Mouse (Mus musculus) MEL (cell line): ENCODE results near the gene Rsph6a. TPM values are rescaled to one million over a fixed set of nuclear protein-coding genes. Genes with fewer than 3 reads are reported as not detected.
A peak's percentile ranks its signal among the peaks of the same experiment; 100 is the strongest.

Source experiments
- DNase-seq: peaks from one replicate; pipeline ENCODE4 v3.0.0; 2011; ENCODE audit warnings: low read depth, low spot score
- H3K27ac ChIP-seq: 2 replicates; pipeline ENCODE4 v1.5.1; 2012; ENCODE audit warnings: low read depth, mild to moderate bottlenecking, control low read depth, low read length, moderate library complexity; ENCODE audit not compliant: control insufficient read depth
- H3K27me3 ChIP-seq, 2 experiments: fragments of 150-350 bp in 1 of 2; sonication (generic) in 1 of 2; 2 replicates each; pipeline ENCODE4 v1.6.1; 2012; ENCODE audit warnings: low read length in 2 of 2, mild to moderate bottlenecking in 2 of 2, improper control_type of control experiment in 1 of 2, moderate library complexity in 1 of 2; ENCODE audit not compliant: insufficient read depth in 2 of 2, control insufficient read depth in 1 of 2
- H3K36me3 ChIP-seq, 2 experiments: 2 replicates each; pipeline ENCODE4 v1.6.1; 2012 to 2014; ENCODE audit warnings: low read length in 2 of 2, improper control_type of control experiment in 1 of 2, inconsistent platforms in 1 of 2, mild to moderate bottlenecking in 1 of 2; ENCODE audit not compliant: insufficient read depth in 2 of 2, control insufficient read depth in 1 of 2
- H3K4me1 ChIP-seq, 2 experiments: fragments of 150-350 bp in 1 of 2; sonication (generic) in 1 of 2; 2 replicates each; pipeline ENCODE4 v1.6.1; 2012; ENCODE audit warnings: low read length in 2 of 2, improper control_type of control experiment in 1 of 2, mild to moderate bottlenecking in 1 of 2; ENCODE audit not compliant: insufficient read depth in 2 of 2, control insufficient read depth in 1 of 2
- H3K4me3 ChIP-seq, 2 experiments: fragments of 150-350 bp in 1 of 2; sonication (generic) in 1 of 2; 2 replicates each; pipeline ENCODE4 v1.5.1; 2012; ENCODE audit warnings: low read depth in 2 of 2, low read length in 2 of 2, mild to moderate bottlenecking in 2 of 2, moderate library complexity in 2 of 2, control low read depth in 1 of 2, improper control_type of control experiment in 1 of 2; ENCODE audit not compliant: control insufficient read depth in 1 of 2, insufficient read depth in 1 of 2
- H3K79me2 ChIP-seq: 2 replicates; pipeline ENCODE4 v1.6.1; 2012; ENCODE audit warnings: mild to moderate bottlenecking, low read length, moderate library complexity; ENCODE audit not compliant: control insufficient read depth, poor library complexity, insufficient read depth
- H3K9ac ChIP-seq: 2 replicates; pipeline ENCODE4 v1.6.1; 2012; ENCODE audit warnings: low read depth, mild to moderate bottlenecking, control low read depth, low read length, moderate library complexity; ENCODE audit not compliant: control insufficient read depth, poor library complexity, severe bottlenecking
- H3K9me3 ChIP-seq: fragments of 150-350 bp; sonication (generic); replicated peaks from 2 replicates; pipeline ENCODE4 v1.6.1; 2012; ENCODE audit warnings: mild to moderate bottlenecking, low read length, improper control_type of control experiment, moderate library complexity; ENCODE audit not compliant: insufficient read depth
- BHLHE40 ChIP-seq: IDR thresholded peaks from 2 replicates; pipeline ENCODE4 v1.6.1; 2012; ENCODE audit warnings: low read depth, mild to moderate bottlenecking, inconsistent platforms, low read length, improper control_type of control experiment, borderline replicate concordance
- CHD1 ChIP-seq: IDR thresholded peaks from 2 replicates; pipeline ENCODE4 v1.6.1; 2012; ENCODE audit warnings: low read depth, mild to moderate bottlenecking, inconsistent platforms, low read length, improper control_type of control experiment
- CHD2 ChIP-seq: IDR thresholded peaks from 2 replicates; pipeline ENCODE4 v1.6.1; 2011; ENCODE audit warnings: low read length, improper control_type of control experiment
- CTCF ChIP-seq, 3 experiments: IDR thresholded peaks in 2 of 3; conservative IDR thresholded peaks in 1 of 3; 2 replicates each; pipeline ENCODE4 v1.5.1; 2011 to 2012; ENCODE audit warnings: low read length in 3 of 3, low read depth in 2 of 3, mild to moderate bottlenecking in 2 of 3, improper control_type of control experiment in 1 of 3, inconsistent platforms in 1 of 3, mixed read lengths in 1 of 3, moderate library complexity in 1 of 3; ENCODE audit not compliant: control insufficient read depth in 1 of 3, insufficient read depth in 1 of 3, poor library complexity in 1 of 3, severe bottlenecking in 1 of 3
- E2F4 ChIP-seq: IDR thresholded peaks from 2 replicates; pipeline ENCODE4 v1.6.1; 2011; ENCODE audit warnings: low read depth, low read length, improper control_type of control experiment, borderline replicate concordance
- ELF1 ChIP-seq: IDR thresholded peaks from 2 replicates; pipeline ENCODE4 v1.6.1; 2014; ENCODE audit warnings: low read depth, mild to moderate bottlenecking, inconsistent platforms, low read length, improper control_type of control experiment, moderate library complexity
- EP300 ChIP-seq, 2 experiments: IDR thresholded peaks; 2 replicates each; pipeline ENCODE4 v1.6.1; 2011; ENCODE audit warnings: improper control_type of control experiment in 2 of 2, low read length in 2 of 2, low read depth in 1 of 2, mild to moderate bottlenecking in 1 of 2
- ETS1 ChIP-seq: IDR thresholded peaks from 2 replicates; pipeline ENCODE4 v1.6.1; 2012; ENCODE audit warnings: low read depth, mild to moderate bottlenecking, inconsistent platforms, low read length, improper control_type of control experiment, moderate library complexity
- GABPA ChIP-seq: IDR thresholded peaks from 2 replicates; pipeline ENCODE4 v1.6.1; 2012; ENCODE audit warnings: low read depth, mild to moderate bottlenecking, inconsistent platforms, low read length, improper control_type of control experiment, moderate library complexity
- GATA1 ChIP-seq: IDR thresholded peaks from 2 replicates; pipeline ENCODE4 v1.6.1; 2011; ENCODE audit warnings: low read depth, low read length, improper control_type of control experiment
- HCFC1 ChIP-seq: IDR thresholded peaks from 2 replicates; pipeline ENCODE4 v1.6.1; 2012; ENCODE audit warnings: low read depth, mild to moderate bottlenecking, inconsistent platforms, low read length, improper control_type of control experiment, moderate library complexity
- JUND ChIP-seq: IDR thresholded peaks from 2 replicates; pipeline ENCODE4 v1.6.1; 2011; ENCODE audit warnings: low read depth, mild to moderate bottlenecking, improper control_type of control experiment, low read length
- KAT2A ChIP-seq: conservative IDR thresholded peaks from 2 replicates; pipeline ENCODE4 v1.6.1; 2012; ENCODE audit warnings: low read depth, low read length, improper control_type of control experiment, inconsistent platforms
- MAFK ChIP-seq: IDR thresholded peaks from 2 replicates; pipeline ENCODE4 v1.6.1; 2011; ENCODE audit warnings: low read depth, mild to moderate bottlenecking, low read length, improper control_type of control experiment, borderline replicate concordance
- MAX ChIP-seq: IDR thresholded peaks from 2 replicates; pipeline ENCODE4 v1.6.1; 2011; ENCODE audit warnings: low read length, improper control_type of control experiment
- MAZ ChIP-seq: IDR thresholded peaks from 2 replicates; pipeline ENCODE4 v1.6.1; 2012; ENCODE audit warnings: low read depth, mild to moderate bottlenecking, inconsistent platforms, low read length, improper control_type of control experiment
- MEF2A ChIP-seq: IDR thresholded peaks from 2 replicates; pipeline ENCODE4 v1.6.1; 2014; ENCODE audit warnings: low read depth, mild to moderate bottlenecking, inconsistent platforms, low read length, improper control_type of control experiment; ENCODE audit not compliant: poor library complexity, insufficient replicate concordance, severe bottlenecking; ENCODE audit errors: extremely low read depth
- MXI1 ChIP-seq: IDR thresholded peaks from 2 replicates; pipeline ENCODE4 v1.6.1; 2011; ENCODE audit warnings: mild to moderate bottlenecking, low read depth, low read length, improper control_type of control experiment
- MYB ChIP-seq: IDR thresholded peaks from 2 replicates; pipeline ENCODE4 v1.6.1; 2011; ENCODE audit warnings: mild to moderate bottlenecking, low read depth, low read length, improper control_type of control experiment
- MYC ChIP-seq: IDR thresholded peaks from 2 replicates; pipeline ENCODE4 v1.6.1; 2011; ENCODE audit warnings: low read depth, mild to moderate bottlenecking, low read length, improper control_type of control experiment, moderate library complexity
- NELFE ChIP-seq: IDR thresholded peaks from 2 replicates; pipeline ENCODE4 v1.6.1; 2011; ENCODE audit warnings: low read depth, low read length, improper control_type of control experiment
- POLR2A ChIP-seq, 2 experiments: IDR thresholded peaks; 2 replicates each; pipeline ENCODE4 v1.6.1; 2011 to 2012; ENCODE audit warnings: low read length in 2 of 2, mild to moderate bottlenecking in 2 of 2, control low read depth in 1 of 2, improper control_type of control experiment in 1 of 2, low read depth in 1 of 2, moderate library complexity in 1 of 2; ENCODE audit not compliant: control insufficient read depth in 1 of 2, insufficient read depth in 1 of 2, poor library complexity in 1 of 2
- POLR2AphosphoS2 ChIP-seq: IDR thresholded peaks from 2 replicates; pipeline ENCODE4 v1.6.1; 2011; ENCODE audit warnings: low read length, improper control_type of control experiment
- POLR2AphosphoS5 ChIP-seq: IDR thresholded peaks from 2 replicates; pipeline ENCODE4 v1.6.1; 2012; ENCODE audit warnings: low read depth, borderline replicate concordance, mild to moderate bottlenecking, inconsistent platforms, low read length, moderate library complexity, mixed read lengths
- RAD21 ChIP-seq: IDR thresholded peaks from 2 replicates; pipeline ENCODE4 v1.6.1; 2011; ENCODE audit warnings: mild to moderate bottlenecking, low read depth, low read length, improper control_type of control experiment
- RCOR1 ChIP-seq: IDR thresholded peaks from 2 replicates; pipeline ENCODE4 v1.6.1; 2012; ENCODE audit warnings: low read depth, mild to moderate bottlenecking, inconsistent platforms, low read length, improper control_type of control experiment
- SIN3A ChIP-seq: IDR thresholded peaks from 2 replicates; pipeline ENCODE4 v1.6.1; 2012; ENCODE audit warnings: low read length, improper control_type of control experiment, inconsistent platforms
- SMC3 ChIP-seq: IDR thresholded peaks from 2 replicates; pipeline ENCODE4 v1.6.1; 2011; ENCODE audit warnings: low read depth, low read length, improper control_type of control experiment
- TAL1 ChIP-seq: IDR thresholded peaks from 2 replicates; pipeline ENCODE4 v1.6.1; 2012; ENCODE audit warnings: mild to moderate bottlenecking, inconsistent platforms, low read length, moderate library complexity, mixed read lengths
- TCF12 ChIP-seq: IDR thresholded peaks from 2 replicates; pipeline ENCODE4 v1.6.1; 2014; ENCODE audit warnings: low read depth, mild to moderate bottlenecking, inconsistent platforms, low read length, improper control_type of control experiment, moderate library complexity
- UBTF ChIP-seq: IDR thresholded peaks from 2 replicates; pipeline ENCODE4 v1.6.1; 2012; ENCODE audit warnings: low read depth, mild to moderate bottlenecking, inconsistent platforms, low read length, improper control_type of control experiment, moderate library complexity, borderline replicate concordance; ENCODE audit not compliant: insufficient read depth
- USF1 ChIP-seq: IDR thresholded peaks from 2 replicates; pipeline ENCODE4 v1.6.1; 2014; ENCODE audit warnings: low read depth, mild to moderate bottlenecking, inconsistent platforms, low read length, improper control_type of control experiment, moderate library complexity
- USF2 ChIP-seq, 2 experiments: IDR thresholded peaks; 2 replicates each; pipeline ENCODE4 v1.6.1; 2011 to 2012; ENCODE audit warnings: improper control_type of control experiment in 2 of 2, low read length in 2 of 2, borderline replicate concordance in 1 of 2, inconsistent platforms in 1 of 2, low read depth in 1 of 2, mild to moderate bottlenecking in 1 of 2; ENCODE audit not compliant: insufficient read depth in 1 of 2
- ZC3H11A ChIP-seq: IDR thresholded peaks from 2 replicates; pipeline ENCODE4 v1.6.1; 2012; ENCODE audit warnings: low read depth, mild to moderate bottlenecking, inconsistent platforms, low read length, improper control_type of control experiment
- ZKSCAN1 ChIP-seq: IDR thresholded peaks from 2 replicates; pipeline ENCODE4 v1.6.1; 2012; ENCODE audit warnings: low read depth, mild to moderate bottlenecking, inconsistent platforms, low read length, improper control_type of control experiment, moderate library complexity
- ZMIZ1 ChIP-seq: IDR thresholded peaks from 2 replicates; pipeline ENCODE4 v1.6.1; 2012; ENCODE audit warnings: low read depth, mild to moderate bottlenecking, inconsistent platforms, low read length, improper control_type of control experiment, moderate library complexity
- ZNF384 ChIP-seq: IDR thresholded peaks from 2 replicates; pipeline ENCODE4 v1.6.1; 2012; ENCODE audit warnings: low read depth, mild to moderate bottlenecking, inconsistent platforms, low read length, improper control_type of control experiment
- polyA plus RNA-seq, 2 experiments: library from polyadenylated mRNA; stranded (reverse) in 1 of 2; unstranded in 1 of 2; fragments of >175 nt in 1 of 2; fragments of >200 nt in 1 of 2; gene quantifications; 2 replicates each; pipeline versions ENCODE4 v1.2.1 to v1.2.4; 2012; ENCODE audit warnings: low replicate concordance in 2 of 2, low read depth in 1 of 2; ENCODE audit not compliant: insufficient read length in 2 of 2, insufficient read depth in 1 of 2, missing spikeins in 1 of 2
- total RNA-seq: library from RNA; depleted of rRNA; stranded (reverse); fragments of 300-350 nt; gene quantifications from 2 replicates; pipeline ENCODE4 v1.2.3, GENCODE M21; 2012

The Rsph6a gene
- total and polyA plus RNA-seq, 3 experiments, result 0.04 to 0.23 TPM; not detected in 1

- Histone ChIP-seq H3K27ac (0 out of 2 replicates have a peak within 1 kb of the TSS, but pooled peaks have one; percentile 27), H3K79me2 (peaks cover 22% of the 10 kb centered on the region), H3K9me3 (no peaks in the 10 kb centered on the region), H3K4me1 (peaks cover 9 to 19% of the 10 kb centered on the region in 2 experiments), H3K9ac (peak within 1 kb of the TSS; percentile 96), H3K4me3 (peak within 1 kb of the TSS; percentile 81 to 93), H3K36me3 (peaks cover 2 to 22% of the 10 kb centered on the region in 2 experiments; a peak in 2 of 4 replicates), H3K27me3 (peaks cover 0 to 5% of the 10 kb centered on the region in 2 experiments; a peak in 2 of 4 replicates)
- DNase-seq, result peak; percentile 95
- TF ChIP-seq ZC3H11A, result no peak
- peak; percentile 71 for TF ChIP-seq SIN3A
- TF ChIP-seq GABPA, result peak; percentile 34; the same call in 1 of the 2 replicates
- no peak for TF ChIP-seq CTCF (IDR thresholded peaks at IDR 0.05 in 2 of 3, conservative IDR thresholded peaks at IDR 0.05 in 1 of 3; ENCODE audit: control insufficient read depth in 1 of 3, insufficient read depth in 1 of 3, low read depth in 2 of 3, low read length in 3 of 3, poor library complexity in 1 of 3, severe bottlenecking in 1 of 3)
- no peak for TF ChIP-seq POLR2AphosphoS5
- no peak for TF ChIP-seq MEF2A
- peak; percentile 99 for TF ChIP-seq KAT2A
- TF ChIP-seq RCOR1, result no peak
- no peak for TF ChIP-seq ZKSCAN1
- no peak for TF ChIP-seq SMC3
- TF ChIP-seq TAL1, result no peak
- no peak for TF ChIP-seq CHD2
- no peak for TF ChIP-seq CHD1
- no peak for TF ChIP-seq MAFK
- TF ChIP-seq UBTF, result no peak
- peak; percentile 67; the same call in 1 of the 2 replicates for TF ChIP-seq MAZ
- no peak for TF ChIP-seq MYC
- 0 out of 4 replicates have a peak, but pooled peaks of 1 of the 2 experiments have one; percentile 12 for TF ChIP-seq EP300 (IDR thresholded peaks at IDR 0.05; ENCODE audit: low read depth in 1 of 2, low read length in 2 of 2)
- TF ChIP-seq ZNF384, result no peak
- TF ChIP-seq USF1, result peak; percentile 5; the same call in 1 of the 2 replicates
- TF ChIP-seq MXI1, result 0 out of 2 replicates have a peak, but pooled peaks have one; percentile 39
- no peak for TF ChIP-seq BHLHE40
- no peak for TF ChIP-seq ETS1
- TF ChIP-seq E2F4, result no peak
- no peak for TF ChIP-seq MAX
- TF ChIP-seq POLR2A (IDR thresholded peaks at IDR 0.05; ENCODE audit: control insufficient read depth in 1 of 2, insufficient read depth in 1 of 2, low read depth in 1 of 2, low read length in 2 of 2, poor library complexity in 1 of 2), result peak; percentile 24 to 63; a peak in 1 of 4 replicates
- TF ChIP-seq TCF12, result 0 out of 2 replicates have a peak, but pooled peaks have one; percentile 56
- no peak for TF ChIP-seq RAD21
- TF ChIP-seq POLR2AphosphoS2, result no peak
- peak; percentile 97 for TF ChIP-seq ELF1
- no peak for TF ChIP-seq GATA1
- peak; percentile 66 for TF ChIP-seq NELFE
- no peak for TF ChIP-seq MYB
- TF ChIP-seq JUND, result no peak
- TF ChIP-seq ZMIZ1, result peak; percentile 60; the same call in 1 of the 2 replicates
- no peak for TF ChIP-seq USF2 (IDR thresholded peaks at IDR 0.05; ENCODE audit: borderline replicate concordance in 1 of 2, insufficient read depth in 1 of 2, low read depth in 1 of 2, low read length in 2 of 2)
- TF ChIP-seq HCFC1, result peak; percentile 98
Measured at GRCm38 (mm10) chr7:19024096-19024506, 30.4 kb upstream of the Rsph6a start, which contains the start of gene Sympk. Gene Sympk, plus strand, starts transcription at chr7:19024377.
